Mouse (Mus musculus) c-Kit-positive CD71-negative TER-119-negative erythroid progenitor cells, embryonic 14.5 days (primary cell): ENCODE measurements around the gene Pphln1.
"Not testable (repeated sequence)": the region's sequence is repeated elsewhere in the genome, so short reads cannot be mapped to it uniquely, and the experiment has no call there.

Experiments
- DNase-seq: peaks from one replicate; pipeline ENCODE4 v3.0.0-alpha.2; 2013; ENCODE audit warnings: low read depth

Pphln1 gene

DNA sequence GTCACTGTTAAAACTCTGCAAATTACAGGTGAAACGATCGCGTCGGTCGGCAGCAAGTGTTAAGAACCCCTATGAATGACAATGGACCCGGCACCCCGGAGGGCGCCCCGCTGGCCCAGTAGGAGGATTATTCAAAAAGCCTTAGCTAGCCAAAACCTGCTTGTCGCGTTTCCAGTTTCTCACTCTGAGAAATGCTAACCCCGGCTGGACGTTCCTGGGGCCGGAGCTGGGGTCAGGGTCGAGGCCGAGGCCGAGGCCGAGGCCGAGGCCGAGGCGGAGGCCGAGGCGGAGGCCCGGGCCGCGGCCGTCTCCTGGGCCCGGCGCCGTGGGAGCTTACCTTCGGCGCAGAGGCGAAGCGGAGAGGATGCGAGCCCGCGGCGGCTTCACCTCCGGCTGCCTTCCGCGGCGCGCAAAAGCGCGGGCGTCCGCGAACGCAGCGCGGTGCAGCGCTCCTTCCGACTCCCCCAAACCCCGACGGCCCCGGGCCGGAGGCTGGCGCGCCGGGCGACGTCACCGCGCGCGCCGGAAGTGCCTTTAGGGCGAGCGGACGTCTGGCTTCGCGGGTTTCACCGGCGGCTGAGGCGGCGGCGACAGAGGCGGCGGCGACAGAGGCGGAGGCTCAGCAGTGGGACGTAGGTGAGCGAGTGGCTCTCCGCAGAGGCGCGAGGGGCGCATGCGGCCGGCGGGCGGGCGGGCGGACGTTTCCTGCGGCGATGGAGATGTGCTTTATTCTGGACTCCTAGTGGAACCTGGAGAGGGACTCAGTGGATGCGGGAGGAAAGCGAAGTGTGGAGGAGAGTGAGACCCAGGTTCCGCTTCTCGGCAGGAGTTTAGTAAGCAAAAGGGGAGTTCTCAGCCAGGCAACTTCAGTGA lies at the start of gene Pphln1, which contains the start of gene Zcrb1:
Gene Pphln1, plus strand, starts transcription at position 525 of the 873 bp plus-strand sequence.
Gene Zcrb1, minus strand, starts transcription at position 509 of the 873 bp plus-strand sequence.
- peak; percentile 79 for DNase-seq

GRCm38 (mm10) chr15:93358346-93359095 lies 39.6 kb upstream of the Pphln1 start:
- no peak for DNase-seq

DNA sequence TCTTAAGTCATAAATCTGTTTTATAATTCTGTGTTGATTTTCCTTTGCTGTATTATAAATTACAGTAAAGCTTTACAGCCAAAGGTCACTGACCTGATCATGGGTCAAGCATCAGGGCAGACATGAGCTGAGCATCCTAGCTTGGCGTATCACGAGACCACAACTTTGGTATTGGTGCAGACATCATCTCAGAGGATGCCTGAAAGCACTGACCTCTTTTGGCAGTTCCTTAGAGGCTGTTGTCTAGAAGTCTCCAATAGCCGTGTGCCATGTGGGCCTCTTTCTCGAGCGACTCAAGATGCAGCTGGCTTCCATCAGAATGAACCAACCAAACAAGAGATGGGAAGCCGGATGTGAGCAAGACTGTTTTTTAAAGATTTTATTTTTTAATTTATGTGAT lies 32.6 kb upstream of the Pphln1 start:
- no peak for DNase-seq

DNA sequence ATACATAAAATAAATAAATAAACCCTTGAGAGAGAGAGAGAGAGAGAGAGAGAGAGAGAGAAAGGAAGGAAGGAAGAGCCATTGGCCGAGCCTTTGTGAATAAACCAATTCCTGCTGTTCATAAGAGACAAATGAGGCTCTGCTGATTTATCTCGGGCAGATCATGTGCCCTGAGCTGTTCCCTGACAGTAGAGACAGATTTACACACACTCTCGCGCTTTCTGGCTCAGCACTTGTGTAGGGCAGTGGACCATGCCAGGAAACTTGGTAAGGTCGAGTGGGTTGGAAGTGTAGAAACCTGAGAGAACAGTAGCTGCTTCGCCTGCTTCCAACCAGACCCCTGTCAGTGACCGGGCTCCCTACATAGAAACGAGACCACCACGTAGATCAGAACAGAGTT lies 29.6 kb upstream of the Pphln1 start:
- no peak for DNase-seq

DNA sequence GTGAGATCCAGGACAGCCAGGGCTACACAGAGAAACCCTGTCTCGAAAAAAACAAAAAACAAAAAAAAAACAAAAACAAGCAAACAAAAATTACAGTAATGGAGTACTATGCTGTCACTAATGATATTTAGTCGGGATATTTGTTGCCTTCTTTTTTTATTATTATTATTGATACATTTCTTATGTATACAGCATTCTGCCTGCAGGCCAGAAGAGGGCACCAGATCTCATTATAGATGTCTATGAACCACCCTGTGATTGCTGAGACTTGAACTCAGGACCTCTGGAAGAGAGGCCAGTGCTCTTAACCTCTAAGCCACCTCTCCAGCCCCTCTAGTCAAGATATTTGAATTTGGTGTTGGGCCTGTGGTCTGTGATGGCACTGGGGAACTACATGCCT lies 26.3 kb upstream of the Pphln1 start:
- no peak for DNase-seq

GRCm38 (mm10) chr15:93372525-93373119 lies 25.5 kb upstream of the Pphln1 start:
- not testable (repeated sequence) for DNase-seq

- no peak for DNase-seq
Observed at GRCm38 (mm10) chr15:93375696-93376095, 22.5 kb upstream of the Pphln1 start.

- no peak for DNase-seq
Observed at GRCm38 (mm10) chr15:93379177-93379576, 19.0 kb upstream of the Pphln1 start.

GRCm38 (mm10) chr15:93381337-93381736 lies 16.8 kb upstream of the Pphln1 start:
- DNase-seq: no peak

GRCm38 (mm10) chr15:93397269-93397668 lies 881 bp upstream of the Pphln1 start:
- no peak for DNase-seq

- no peak for DNase-seq
Observed at GRCm38 (mm10) chr15:93398699-93399540, 770 bp downstream of the Pphln1 start.

DNA sequence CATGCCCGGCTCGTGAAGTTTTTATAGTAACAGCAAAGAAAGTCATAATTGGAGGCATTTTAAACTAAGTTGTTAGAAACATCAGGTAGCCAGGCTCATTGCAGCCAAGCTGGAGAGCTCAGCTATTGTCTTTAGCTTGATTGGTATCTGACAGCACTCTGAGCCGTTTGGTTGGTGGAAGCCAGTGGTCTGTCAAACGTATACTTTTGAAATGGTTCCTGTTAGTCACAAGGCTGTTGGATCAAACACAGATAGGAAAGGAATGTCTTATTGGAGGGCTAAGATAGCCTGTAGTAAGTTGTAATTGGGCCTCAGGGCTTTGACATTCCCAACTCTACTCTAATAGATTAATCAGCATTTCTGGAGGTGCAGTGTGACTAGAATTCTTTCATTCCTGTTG lies 3.3 kb downstream of the Pphln1 start:
- DNase-seq: no peak

DNA sequence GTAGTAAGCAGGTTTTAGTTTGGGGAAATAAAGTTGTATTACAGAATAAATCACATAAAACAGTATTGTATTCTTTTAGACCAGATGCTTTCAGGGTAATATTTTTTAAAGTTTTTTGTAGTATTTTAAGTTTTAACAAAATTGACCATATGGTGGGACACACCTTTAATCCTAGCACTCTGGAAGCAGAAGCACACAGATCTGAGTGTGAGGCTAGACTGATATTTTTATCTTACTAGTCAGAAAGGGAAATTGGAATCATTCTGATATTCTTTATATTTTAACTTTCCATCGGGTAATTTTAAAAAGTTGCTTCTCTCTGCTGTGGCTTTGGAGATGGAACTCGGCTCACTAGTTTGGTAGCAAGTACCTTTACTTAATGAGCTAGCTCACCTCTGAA lies 4.6 kb downstream of the Pphln1 start:
- DNase-seq: no peak

DNA sequence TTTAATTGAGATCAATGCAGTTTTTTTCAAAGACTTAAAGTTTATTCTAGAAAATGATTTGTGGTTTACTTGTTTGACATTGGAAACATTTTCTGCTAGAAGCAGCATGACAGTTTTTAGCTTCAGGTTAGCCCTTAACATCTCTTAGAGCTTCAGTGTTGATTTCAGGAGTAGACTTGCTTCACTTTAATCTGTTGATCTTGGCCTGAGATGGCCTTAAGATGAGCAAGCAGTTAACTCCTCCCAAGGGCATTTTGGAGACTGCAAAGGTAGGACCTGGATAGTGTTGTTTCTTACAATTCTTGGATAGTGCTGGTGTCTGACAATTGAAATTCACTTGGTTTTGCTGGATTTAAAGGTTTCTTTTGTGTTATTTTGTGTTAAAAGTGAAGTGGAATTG lies 6.7 kb downstream of the Pphln1 start:
- no peak for DNase-seq

DNA sequence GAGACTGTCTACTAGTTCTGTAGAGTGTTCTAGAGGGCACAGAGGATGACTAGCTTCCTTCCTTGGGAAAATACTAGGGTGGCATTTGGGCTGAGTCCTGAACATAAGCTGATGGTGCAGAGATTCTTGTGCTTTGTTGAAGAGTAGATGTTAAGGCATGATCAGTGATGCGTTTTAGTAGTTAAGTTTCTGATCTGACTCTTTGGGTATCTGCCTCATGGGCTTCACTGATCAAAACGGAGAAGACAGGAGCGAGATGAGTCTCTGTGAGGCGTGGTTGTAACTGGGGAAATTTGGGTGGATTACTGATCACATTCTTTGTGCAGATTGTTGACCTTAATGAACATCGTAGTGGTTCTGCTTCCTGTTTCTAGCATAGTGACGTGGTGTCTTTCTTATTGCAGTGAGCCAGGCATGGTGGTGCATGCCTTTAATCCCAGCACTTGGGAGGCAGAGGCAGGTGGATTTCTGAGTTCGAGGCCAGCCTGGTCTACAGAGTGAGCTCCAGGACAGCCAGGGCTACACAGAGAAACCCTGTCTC lies 7.4 kb downstream of the Pphln1 start:
- no peak for DNase-seq

DNA sequence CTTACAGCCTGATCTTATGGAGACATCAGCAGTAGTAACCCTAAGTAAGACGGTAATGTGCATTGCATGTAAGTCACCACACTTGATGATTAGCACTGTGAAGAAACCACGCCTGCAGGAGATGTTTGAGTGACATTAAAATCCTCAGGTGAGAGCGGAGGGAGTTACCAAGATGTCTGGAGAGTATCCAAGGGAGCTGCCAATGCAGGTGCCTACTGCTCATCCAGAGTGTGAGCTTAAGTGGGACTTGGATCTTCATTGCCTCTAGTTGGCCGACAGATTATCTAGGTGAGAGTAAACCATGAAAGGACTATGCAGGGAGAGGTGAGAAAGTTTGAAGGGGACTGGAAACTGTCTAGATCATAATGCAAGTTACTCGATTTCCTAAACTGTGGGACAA lies 8.3 kb downstream of the Pphln1 start:
- DNase-seq: no peak

DNA sequence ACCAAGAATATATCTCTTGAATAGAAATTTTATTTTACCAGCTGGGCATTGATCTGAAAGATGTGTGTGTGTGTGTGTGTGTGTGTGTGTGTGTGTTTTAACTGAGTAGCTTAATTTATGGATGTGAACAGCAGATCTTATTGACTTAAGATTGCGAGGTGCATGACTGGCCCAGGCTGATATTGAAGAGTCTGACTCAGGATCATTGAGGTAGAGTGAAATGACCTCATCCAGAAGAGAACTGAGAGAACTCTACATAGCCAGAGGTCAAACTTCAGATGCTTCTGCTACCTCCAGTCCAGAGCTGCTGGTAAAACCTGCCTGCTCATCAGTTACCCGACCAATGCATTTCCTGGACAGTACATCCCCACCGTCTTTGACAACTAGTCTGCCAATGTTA lies 14.3 kb downstream of the Pphln1 start:
- no peak for DNase-seq

- no peak for DNase-seq
Observed at GRCm38 (mm10) chr15:93414456-93414855, 16.3 kb downstream of the Pphln1 start.

DNA sequence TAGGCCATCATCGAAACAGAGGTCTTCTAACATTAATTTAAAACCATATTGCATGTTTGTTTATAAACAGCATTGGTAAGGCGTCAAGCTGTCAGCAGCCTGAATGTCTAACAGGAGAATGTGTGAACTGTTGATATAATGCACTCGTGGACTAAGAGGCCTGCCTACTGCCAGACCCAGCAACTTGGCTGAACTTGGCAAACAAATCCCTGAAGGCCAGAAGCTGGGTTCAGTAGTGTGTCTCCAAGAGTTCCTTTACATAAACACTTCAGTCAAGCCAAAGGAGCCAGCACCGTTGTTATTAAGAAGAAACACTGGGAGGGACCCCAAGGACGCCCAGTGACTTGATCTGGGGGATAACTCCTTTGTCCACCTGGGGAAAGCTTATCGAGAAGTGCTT lies 18.1 kb downstream of the Pphln1 start:
- no peak for DNase-seq

- DNase-seq: no peak
Observed at GRCm38 (mm10) chr15:93420596-93420995, 22.4 kb downstream of the Pphln1 start.

DNA sequence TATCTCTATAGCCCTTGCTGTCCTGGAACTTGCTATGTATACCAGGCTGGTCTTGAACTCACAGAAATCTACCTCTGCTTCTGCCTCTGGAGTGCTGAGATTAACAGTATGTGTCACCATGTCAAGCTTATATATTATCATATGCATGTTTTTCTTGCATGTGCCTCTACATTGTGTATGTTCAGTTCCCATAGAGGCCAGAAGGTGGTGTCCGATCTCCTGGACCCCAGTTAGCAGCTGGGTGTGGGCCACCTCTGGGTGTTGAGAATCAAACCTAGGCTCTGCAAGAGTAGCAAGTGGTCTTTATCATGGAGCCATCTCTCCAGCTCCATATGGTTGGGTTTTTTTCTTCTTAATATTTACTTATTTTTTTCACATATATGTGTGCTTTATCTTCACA lies 24.4 kb downstream of the Pphln1 start:
- peak; percentile 22 for DNase-seq

GRCm38 (mm10) chr15:93433811-93434210 lies 35.7 kb downstream of the Pphln1 start:
- DNase-seq: no peak
